Mouse (Mus musculus) midbrain, embryonic 15.5 days (tissue): Measurements from ENCODE around the gene Rbpj. TPM values are rescaled to one million over a fixed set of nuclear protein-coding genes. Genes with fewer than 3 reads are reported as not detected.

ENCODE experiments used
- ATAC-seq: fragments of 200-750 bp; cut with Nextera tagmentation; replicated peaks from 2 replicates; pipeline ENCODE4 v1.8.0; 2017; ENCODE audit warnings: moderate TSS enrichment
- H3K27ac ChIP-seq: fragments of 300-500 bp; sonication (generic); 2 replicates; pipeline ENCODE4 v1.5.1; 2015; ENCODE audit warnings: mild to moderate bottlenecking, inconsistent platforms
- H3K27me3 ChIP-seq: fragments of 300-500 bp; sonication (generic); replicated peaks from 2 replicates; pipeline ENCODE4 v1.6.1; 2015; ENCODE audit warnings: inconsistent platforms
- H3K36me3 ChIP-seq: fragments of 300-500 bp; sonication (generic); replicated peaks from 2 replicates; pipeline ENCODE4 v1.6.1; 2015; ENCODE audit warnings: inconsistent platforms
- H3K4me1 ChIP-seq: fragments of 300-500 bp; sonication (generic); 2 replicates; pipeline ENCODE4 v1.6.1; 2015; ENCODE audit warnings: inconsistent platforms
- H3K4me2 ChIP-seq: fragments of 300-500 bp; sonication (generic); 2 replicates; pipeline ENCODE4 v1.6.1; 2015; ENCODE audit warnings: inconsistent platforms, mild to moderate bottlenecking, moderate library complexity
- H3K4me3 ChIP-seq: fragments of 300-500 bp; sonication (generic); 2 replicates; pipeline ENCODE4 v1.5.1; 2015; ENCODE audit warnings: mild to moderate bottlenecking, inconsistent platforms
- H3K9ac ChIP-seq: fragments of 300-500 bp; sonication (generic); 2 replicates; pipeline ENCODE4 v1.6.1; 2015; ENCODE audit warnings: mild to moderate bottlenecking, inconsistent platforms
- H3K9me3 ChIP-seq: fragments of 300-500 bp; sonication (generic); 2 replicates; pipeline ENCODE4 v1.6.1; 2016; ENCODE audit warnings: inconsistent platforms
- WGBS: fragments of 180-500 bp; shearing (Covaris S2); methylation state at CpG from one replicate; pipeline ENCODE4 v1.1.7; 2015; ENCODE audit warnings: mixed read lengths; 5-methylcytosine and 5-hydroxymethylcytosine counted together
- polyA plus RNA-seq: library from polyadenylated mRNA; unstranded; fragments of >200 nt; fragmentation: Nextera tagmentation; extraction: Ambion mirVana; gene quantifications from 2 replicates; pipeline ENCODE4 v1.2.1, GENCODE M21; 2015

The Rbpj gene
- polyA plus RNA-seq, 1 experiment from 2014 or later, result 32.2 TPM

- Histone ChIP-seq H3K9ac (no peak overlapping the region), H3K9me3 (no peaks in the 10 kb centered on the region), H3K36me3 (no peaks in the 10 kb centered on the region), H3K27me3 (no peaks in the 10 kb centered on the region), H3K4me1 (peaks cover 4% of the 10 kb centered on the region; the same call in 1 of the 2 replicates), H3K4me2 (no peak overlapping the region), H3K4me3 (no peak overlapping the region), H3K27ac (no peak overlapping the region)
- WGBS, result 37% methylated on average over 13 of the region's 13 CpGs
- ATAC-seq, result peak; percentile 63; the same call in 1 of the 2 replicates
These were observed 212.2 kb downstream of the Rbpj start for GRCm38 (mm10) chr5:53678036-53678767.

GRCm38 (mm10) chr5:53679651-53680050, 213.7 kb downstream of the Rbpj start:
- H3K9ac ChIP-seq, result no peak overlapping the region
- peaks cover 4% of the 10 kb centered on the region; the same call in 1 of the 2 replicates for H3K4me1 ChIP-seq
- H3K4me2 ChIP-seq, result no peak overlapping the region
- no peaks in the 10 kb centered on the region for H3K9me3 ChIP-seq
- 84% methylated on average over 6 of the region's 6 CpGs for WGBS
- H3K27ac ChIP-seq, result no peak overlapping the region
- no peaks in the 10 kb centered on the region for H3K27me3 ChIP-seq
- no peak overlapping the region for H3K4me3 ChIP-seq
- no peaks in the 10 kb centered on the region for H3K36me3 ChIP-seq
- ATAC-seq, result no peak

- no peaks in the 10 kb centered on the region for H3K9me3 ChIP-seq
- no peak overlapping the region for H3K4me3 ChIP-seq
- no peak for ATAC-seq
- no peak overlapping the region for H3K27ac ChIP-seq
- no peak overlapping the region for H3K4me2 ChIP-seq
- no peaks in the 10 kb centered on the region for H3K36me3 ChIP-seq
- WGBS, result 59% methylated on average over 3 of the region's 3 CpGs
- H3K4me1 ChIP-seq, result no peaks in the 10 kb centered on the region
- H3K9ac ChIP-seq, result no peak overlapping the region
- H3K27me3 ChIP-seq, result no peaks in the 10 kb centered on the region
These were observed 218.0 kb downstream of the Rbpj start for GRCm38 (mm10) chr5:53683916-53684315.

GRCm38 (mm10) chr5:53684417-53684816, 218.5 kb downstream of the Rbpj start:
- Histone ChIP-seq H3K27ac (no peak overlapping the region), H3K36me3 (no peaks in the 10 kb centered on the region), H3K4me3 (no peak overlapping the region), H3K9ac (no peak overlapping the region), H3K27me3 (no peaks in the 10 kb centered on the region), H3K9me3 (no peaks in the 10 kb centered on the region), H3K4me2 (no peak overlapping the region), H3K4me1 (no peaks in the 10 kb centered on the region)
- ATAC-seq, result no peak; the same call in 1 of the 2 replicates
- WGBS, result 75% methylated on average over 1 of the region's 1 CpGs

GRCm38 (mm10) chr5:53685623-53686022, 219.7 kb downstream of the Rbpj start:
- Histone ChIP-seq H3K36me3 (no peaks in the 10 kb centered on the region), H3K27me3 (no peaks in the 10 kb centered on the region), H3K9ac (no peak overlapping the region), H3K27ac (no peak overlapping the region), H3K4me2 (no peak overlapping the region), H3K4me3 (no peak overlapping the region), H3K4me1 (no peaks in the 10 kb centered on the region), H3K9me3 (no peaks in the 10 kb centered on the region)
- WGBS, result 95% methylated on average over 4 of the region's 4 CpGs
- ATAC-seq, result no peak

GRCm38 (mm10) chr5:53686379-53686778, 220.4 kb downstream of the Rbpj start:
- no peak overlapping the region for H3K27ac ChIP-seq
- H3K4me1 ChIP-seq, result no peaks in the 10 kb centered on the region
- no peaks in the 10 kb centered on the region for H3K27me3 ChIP-seq
- H3K4me3 ChIP-seq, result no peak overlapping the region
- H3K36me3 ChIP-seq, result no peaks in the 10 kb centered on the region
- WGBS, result 83% methylated on average over 2 of the region's 2 CpGs
- no peaks in the 10 kb centered on the region for H3K9me3 ChIP-seq
- H3K4me2 ChIP-seq, result no peak overlapping the region
- no peak overlapping the region for H3K9ac ChIP-seq
- no peak for ATAC-seq

GRCm38 (mm10) chr5:53688326-53688725, 222.4 kb downstream of the Rbpj start:
- WGBS, result 75% methylated on average over 7 of the region's 7 CpGs
- Histone ChIP-seq H3K4me1 (no peaks in the 10 kb centered on the region), H3K4me2 (no peak overlapping the region), H3K9me3 (no peaks in the 10 kb centered on the region), H3K27me3 (no peaks in the 10 kb centered on the region), H3K27ac (no peak overlapping the region), H3K4me3 (no peak overlapping the region), H3K36me3 (no peaks in the 10 kb centered on the region), H3K9ac (no peak overlapping the region)
- ATAC-seq, result no peak

- no peaks in the 10 kb centered on the region for H3K27me3 ChIP-seq
- no peak overlapping the region for H3K9ac ChIP-seq
- H3K4me2 ChIP-seq, result no peak overlapping the region
- WGBS, result 68% methylated on average over 3 of the region's 3 CpGs
- no peak overlapping the region for H3K4me3 ChIP-seq
- ATAC-seq, result peak; percentile 37
- no peak overlapping the region for H3K27ac ChIP-seq
- H3K36me3 ChIP-seq, result no peaks in the 10 kb centered on the region
- H3K4me1 ChIP-seq, result no peaks in the 10 kb centered on the region
- no peaks in the 10 kb centered on the region for H3K9me3 ChIP-seq
These were observed 225.6 kb downstream of the Rbpj start for GRCm38 (mm10) chr5:53691577-53691976.

GRCm38 (mm10) chr5:53692100-53692499, 226.1 kb downstream of the Rbpj start:
- Histone ChIP-seq H3K36me3 (no peaks in the 10 kb centered on the region), H3K4me3 (no peak overlapping the region), H3K4me1 (no peaks in the 10 kb centered on the region), H3K27ac (no peak overlapping the region), H3K4me2 (no peak overlapping the region), H3K9me3 (no peaks in the 10 kb centered on the region), H3K9ac (no peak overlapping the region), H3K27me3 (no peaks in the 10 kb centered on the region)
- WGBS, result 87% methylated on average over 8 of the region's 8 CpGs
- ATAC-seq, result no peak

GRCm38 (mm10) chr5:53692662-53693061, 226.7 kb downstream of the Rbpj start:
- ATAC-seq, result no peak
- no peak overlapping the region for H3K4me2 ChIP-seq
- H3K36me3 ChIP-seq, result no peaks in the 10 kb centered on the region
- no peaks in the 10 kb centered on the region for H3K4me1 ChIP-seq
- no peak overlapping the region for H3K4me3 ChIP-seq
- H3K27ac ChIP-seq, result no peak overlapping the region
- H3K9ac ChIP-seq, result no peak overlapping the region
- H3K9me3 ChIP-seq, result no peaks in the 10 kb centered on the region
- H3K27me3 ChIP-seq, result no peaks in the 10 kb centered on the region
- 98% methylated on average over 1 of the region's 1 CpGs for WGBS

GRCm38 (mm10) chr5:53696701-53697100, 230.7 kb downstream of the Rbpj start:
- Histone ChIP-seq H3K27ac (no peak overlapping the region), H3K9ac (no peak overlapping the region), H3K9me3 (no peaks in the 10 kb centered on the region), H3K4me1 (no peaks in the 10 kb centered on the region), H3K36me3 (no peaks in the 10 kb centered on the region), H3K4me3 (no peak overlapping the region), H3K27me3 (no peaks in the 10 kb centered on the region), H3K4me2 (no peak overlapping the region)
- no peak for ATAC-seq
- 75% methylated on average over 3 of the region's 3 CpGs for WGBS

- H3K9me3 ChIP-seq, result no peaks in the 10 kb centered on the region
- 85% methylated on average over 9 of the region's 9 CpGs for WGBS
These were observed 231.8 kb downstream of the Rbpj start for GRCm38 (mm10) chr5:53697794-53698193.

GRCm38 (mm10) chr5:53702686-53703085, 236.7 kb downstream of the Rbpj start:
- Histone ChIP-seq H3K27ac (no peak overlapping the region), H3K4me3 (no peak overlapping the region), H3K4me2 (no peak overlapping the region), H3K36me3 (no peaks in the 10 kb centered on the region), H3K27me3 (no peaks in the 10 kb centered on the region), H3K9me3 (no peaks in the 10 kb centered on the region), H3K9ac (no peak overlapping the region), H3K4me1 (peaks cover 14% of the 10 kb centered on the region)
- ATAC-seq, result no peak
- 90% methylated on average over 14 of the region's 14 CpGs for WGBS

More at GRCm38 (mm10) chr5:53697794-53698193, 231.8 kb downstream of the Rbpj start:
- Histone ChIP-seq H3K4me3 (no peak overlapping the region), H3K36me3 (no peaks in the 10 kb centered on the region), H3K9ac (no peak overlapping the region), H3K4me2 (no peak overlapping the region), H3K27me3 (no peaks in the 10 kb centered on the region), H3K27ac (no peak overlapping the region), H3K4me1 (no peaks in the 10 kb centered on the region)
- no peak for ATAC-seq
